Mouse (Mus musculus): Measurements from ENCODE around the gene Angptl3. TPM values are rescaled to one million over a fixed set of nuclear protein-coding genes. Genes with fewer than 3 reads are reported as not detected.

Gene Angptl3
- not detected in 2 replicates for polyA plus RNA-seq (2011; ENCODE audit: insufficient read length, low read depth, missing spikeins)

- H3K27ac ChIP-seq (ENCODE audit: insufficient read depth, low read length) = no peak within 1 kb of the TSS
- no peak within 1 kb of the TSS for H3K4me3 ChIP-seq (ENCODE audit: insufficient read depth, low read length)
- no peaks in the 10 kb centered on the region for H3K4me1 ChIP-seq (ENCODE audit: control insufficient read depth, insufficient read depth, low read length)
- TF ChIP-seq CTCF (IDR thresholded peaks at IDR 0.05; ENCODE audit: borderline replicate concordance, insufficient read depth, low read length) (no peak), POLR2A (IDR thresholded peaks at IDR 0.05; ENCODE audit: low read depth, low read length) (no peak)
These were observed at the start of gene Angptl3 for GRCm38 (mm10) chr4:99030686-99031085. Gene Angptl3, plus strand, starts transcription at chr4:99030954.

GRCm38 (mm10) chr4:98984701-98985100, 46.1 kb upstream of the Angptl3 start:
- Histone ChIP-seq H3K4me1 (ENCODE audit: control insufficient read depth, insufficient read depth, low read length) (no peaks in the 10 kb centered on the region), H3K4me3 (ENCODE audit: insufficient read depth, low read length) (no peak overlapping the region), H3K27ac (ENCODE audit: insufficient read depth, low read length) (no peak overlapping the region)
- no peak for TF ChIP-seq CTCF (IDR thresholded peaks at IDR 0.05; ENCODE audit: borderline replicate concordance, insufficient read depth, low read length)
- TF ChIP-seq POLR2A (IDR thresholded peaks at IDR 0.05; ENCODE audit: low read depth, low read length) = no peak

DNA sequence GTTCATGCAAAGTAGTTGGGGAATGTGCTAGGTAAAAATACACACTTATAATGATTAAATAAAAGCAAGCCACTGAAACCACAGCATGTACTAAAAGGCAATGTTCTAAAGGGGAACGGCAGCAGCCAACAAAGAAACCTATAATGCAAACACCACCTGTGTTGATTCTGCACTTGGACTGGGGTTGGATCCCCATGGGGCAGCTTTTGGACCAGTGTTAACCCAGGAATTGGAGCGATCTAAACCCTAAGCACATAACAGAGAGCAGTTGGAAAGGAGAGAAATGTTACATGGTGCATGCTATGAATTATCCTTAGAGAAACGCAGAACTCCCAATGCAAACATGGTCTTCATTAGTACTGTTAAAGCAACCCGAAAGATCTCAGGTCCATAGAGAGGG, 37.3 kb upstream of the Angptl3 start:
- Histone ChIP-seq H3K4me3 (ENCODE audit: insufficient read depth, low read length) (no peak overlapping the region), H3K27ac (ENCODE audit: insufficient read depth, low read length) (no peak overlapping the region), H3K4me1 (ENCODE audit: control insufficient read depth, insufficient read depth, low read length) (no peaks in the 10 kb centered on the region)
- TF ChIP-seq POLR2A (IDR thresholded peaks at IDR 0.05; ENCODE audit: low read depth, low read length) (no peak), CTCF (IDR thresholded peaks at IDR 0.05; ENCODE audit: borderline replicate concordance, insufficient read depth, low read length) (no peak)

- TF ChIP-seq CTCF (IDR thresholded peaks at IDR 0.05; ENCODE audit: borderline replicate concordance, insufficient read depth, low read length) (no peak), POLR2A (IDR thresholded peaks at IDR 0.05; ENCODE audit: low read depth, low read length) (no peak)
- H3K4me1 ChIP-seq (ENCODE audit: control insufficient read depth, insufficient read depth, low read length) = no peaks in the 10 kb centered on the region
- H3K27ac ChIP-seq (ENCODE audit: insufficient read depth, low read length) = no peak overlapping the region
- H3K4me3 ChIP-seq (ENCODE audit: insufficient read depth, low read length) = no peak overlapping the region
These were observed 25.2 kb upstream of the Angptl3 start for GRCm38 (mm10) chr4:99005574-99005973.

- Histone ChIP-seq H3K27ac (ENCODE audit: insufficient read depth, low read length) (no peak overlapping the region), H3K4me3 (ENCODE audit: insufficient read depth, low read length) (no peak overlapping the region), H3K4me1 (ENCODE audit: control insufficient read depth, insufficient read depth, low read length) (no peaks in the 10 kb centered on the region)
- TF ChIP-seq CTCF (IDR thresholded peaks at IDR 0.05; ENCODE audit: borderline replicate concordance, insufficient read depth, low read length) (no peak), POLR2A (IDR thresholded peaks at IDR 0.05; ENCODE audit: low read depth, low read length) (no peak)
These were observed 24.4 kb upstream of the Angptl3 start for GRCm38 (mm10) chr4:99006319-99006718.

DNA sequence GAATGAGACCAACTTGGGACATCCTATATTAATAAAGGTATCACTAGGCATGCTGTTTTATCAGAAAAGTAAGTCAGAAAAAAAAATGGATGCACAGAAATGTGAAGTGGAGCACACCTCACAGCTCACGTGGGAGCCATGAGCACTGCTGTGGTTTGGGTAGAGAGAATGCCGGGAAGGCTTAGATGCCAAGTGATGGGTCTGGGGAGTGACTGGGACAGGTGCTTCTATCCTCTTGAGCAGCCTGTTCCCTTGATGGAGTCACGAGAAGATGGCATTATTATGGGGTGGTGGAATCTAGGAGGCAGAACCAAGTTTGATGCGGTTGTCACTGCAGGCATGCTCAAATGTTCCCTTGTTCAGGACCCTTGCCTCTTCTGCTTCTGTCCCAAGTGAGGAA, 19.7 kb upstream of the Angptl3 start:
- no peak overlapping the region for H3K4me3 ChIP-seq (ENCODE audit: insufficient read depth, low read length)
- no peak overlapping the region for H3K27ac ChIP-seq (ENCODE audit: insufficient read depth, low read length)
- TF ChIP-seq CTCF (IDR thresholded peaks at IDR 0.05; ENCODE audit: borderline replicate concordance, insufficient read depth, low read length) (no peak), POLR2A (IDR thresholded peaks at IDR 0.05; ENCODE audit: low read depth, low read length) (no peak)
- H3K4me1 ChIP-seq (ENCODE audit: control insufficient read depth, insufficient read depth, low read length) = no peaks in the 10 kb centered on the region

DNA sequence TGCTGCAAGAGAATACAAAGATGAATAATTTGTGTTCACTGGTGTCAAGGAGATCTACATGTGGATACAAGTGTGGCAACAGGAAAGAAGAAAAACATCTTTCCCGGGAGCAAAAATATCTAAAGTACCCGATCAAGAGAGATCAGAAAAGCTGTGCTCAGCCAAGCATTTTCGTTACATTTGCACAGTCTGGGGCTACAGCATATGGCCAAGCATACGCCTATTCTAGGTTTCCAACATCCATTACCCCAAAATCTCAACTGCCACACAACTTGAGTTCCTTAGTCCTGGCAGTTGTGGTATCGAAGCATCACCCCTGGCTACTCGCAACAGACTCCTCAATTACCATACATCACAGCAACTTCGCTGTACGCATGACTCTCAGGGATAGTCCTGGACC, 8.5 kb upstream of the Angptl3 start:
- TF ChIP-seq POLR2A (IDR thresholded peaks at IDR 0.05; ENCODE audit: low read depth, low read length) (no peak), CTCF (IDR thresholded peaks at IDR 0.05; ENCODE audit: borderline replicate concordance, insufficient read depth, low read length) (no peak)
- no peak overlapping the region for H3K4me3 ChIP-seq (ENCODE audit: insufficient read depth, low read length)
- H3K27ac ChIP-seq (ENCODE audit: insufficient read depth, low read length) = no peak overlapping the region
- peaks cover 3% of the 10 kb centered on the region; the same call in 1 of the 2 replicates for H3K4me1 ChIP-seq (ENCODE audit: control insufficient read depth, insufficient read depth, low read length)

DNA sequence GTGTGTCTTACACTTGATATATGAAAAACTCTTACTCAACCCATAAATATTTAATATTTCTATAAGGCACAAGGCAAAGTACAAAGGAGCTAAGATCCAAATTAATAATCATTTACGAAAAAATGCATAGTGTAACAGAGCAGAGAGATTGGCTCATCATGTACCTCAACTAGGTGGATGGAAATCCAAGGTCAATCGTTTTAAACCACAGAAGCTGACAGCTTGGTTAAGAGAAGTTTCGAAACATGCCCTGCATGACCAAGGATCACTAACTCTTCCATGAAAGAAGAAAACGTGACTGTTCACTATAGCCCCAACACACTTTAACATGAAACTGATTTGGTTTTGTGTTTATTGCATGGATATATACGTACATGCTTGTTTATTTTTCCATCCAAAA, 2.4 kb upstream of the Angptl3 start:
- H3K27ac ChIP-seq (ENCODE audit: insufficient read depth, low read length) = no peak overlapping the region
- no peak for TF ChIP-seq CTCF (IDR thresholded peaks at IDR 0.05; ENCODE audit: borderline replicate concordance, insufficient read depth, low read length)
- no peak for TF ChIP-seq POLR2A (IDR thresholded peaks at IDR 0.05; ENCODE audit: low read depth, low read length)
- H3K4me3 ChIP-seq (ENCODE audit: insufficient read depth, low read length) = no peak overlapping the region
- no peaks in the 10 kb centered on the region for H3K4me1 ChIP-seq (ENCODE audit: control insufficient read depth, insufficient read depth, low read length)

- Histone ChIP-seq H3K4me1 (ENCODE audit: control insufficient read depth, insufficient read depth, low read length) (no peaks in the 10 kb centered on the region), H3K4me3 (ENCODE audit: insufficient read depth, low read length) (no peak overlapping the region), H3K27ac (ENCODE audit: insufficient read depth, low read length) (no peak overlapping the region)
- TF ChIP-seq CTCF (IDR thresholded peaks at IDR 0.05; ENCODE audit: borderline replicate concordance, insufficient read depth, low read length) = no peak
- no peak for TF ChIP-seq POLR2A (IDR thresholded peaks at IDR 0.05; ENCODE audit: low read depth, low read length)
These were observed 2.2 kb downstream of the Angptl3 start for GRCm38 (mm10) chr4:99032921-99033320.

GRCm38 (mm10) chr4:99044854-99045253, 14.1 kb downstream of the Angptl3 start:
- TF ChIP-seq POLR2A (IDR thresholded peaks at IDR 0.05; ENCODE audit: low read depth, low read length) = no peak
- no peak for TF ChIP-seq CTCF (IDR thresholded peaks at IDR 0.05; ENCODE audit: borderline replicate concordance, insufficient read depth, low read length)
- no peaks in the 10 kb centered on the region for H3K4me1 ChIP-seq (ENCODE audit: control insufficient read depth, insufficient read depth, low read length)
- no peak overlapping the region for H3K4me3 ChIP-seq (ENCODE audit: insufficient read depth, low read length)
- no peak overlapping the region for H3K27ac ChIP-seq (ENCODE audit: insufficient read depth, low read length)

DNA sequence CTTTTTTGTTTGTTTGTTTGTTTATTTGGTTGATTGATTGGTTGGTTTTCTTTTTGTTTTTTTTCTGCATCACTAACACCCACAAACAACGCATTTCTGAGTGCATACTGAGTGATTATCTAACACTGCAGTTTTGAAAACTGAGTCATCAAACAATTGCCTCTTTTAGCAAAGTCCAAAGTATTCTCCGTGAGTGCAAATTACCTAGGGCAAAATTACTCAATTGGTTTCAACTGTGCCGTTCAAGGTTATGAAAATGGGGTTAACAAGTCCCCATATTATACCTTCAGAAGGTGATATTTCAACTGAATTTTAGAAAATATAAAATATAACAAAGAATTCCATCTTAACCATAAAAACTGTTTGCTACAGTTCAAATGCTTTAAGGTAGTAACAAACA, 15.7 kb downstream of the Angptl3 start:
- H3K4me1 ChIP-seq (ENCODE audit: control insufficient read depth, insufficient read depth, low read length) = no peaks in the 10 kb centered on the region
- H3K4me3 ChIP-seq (ENCODE audit: insufficient read depth, low read length) = no peak overlapping the region
- H3K27ac ChIP-seq (ENCODE audit: insufficient read depth, low read length) = no peak overlapping the region
- TF ChIP-seq CTCF (IDR thresholded peaks at IDR 0.05; ENCODE audit: borderline replicate concordance, insufficient read depth, low read length) (no peak), POLR2A (IDR thresholded peaks at IDR 0.05; ENCODE audit: low read depth, low read length) (no peak)

Measured in embryonic fibroblast, embryonic 13.5 days (primary cell).